Mouse (Mus musculus): Measurements from ENCODE around the gene Naglu. TPM values are rescaled to one million over a fixed set of nuclear protein-coding genes. Genes with fewer than 3 reads are reported as not detected.
A peak's percentile ranks its signal among the peaks of the same experiment; 100 is the strongest.

The Naglu gene
- polyA plus RNA-seq, 1 experiment from 2014 or later: 26.5 TPM

GRCm38 (mm10) chr11:101085617-101086322 is 16.0 kb downstream of the Naglu start:
- 92% methylated on average over 18 of the region's 18 CpGs for WGBS
- H3K9me3 ChIP-seq (replicated peaks; ENCODE audit: low read length): no peaks in the 10 kb centered on the region
- no peak overlapping the region for H3K9ac ChIP-seq (ENCODE audit: low read depth, low read length)
- H3K4me2 ChIP-seq (ENCODE audit: low read length): no peak overlapping the region
- H3K27me3 ChIP-seq (ENCODE audit: insufficient read depth, low read length): no peaks in the 10 kb centered on the region
- H3K27ac ChIP-seq: peak overlapping the region; percentile 88
- no peak for TF ChIP-seq CTCF (IDR thresholded peaks at IDR 0.05; ENCODE audit: low read depth)
- ATAC-seq (replicated peaks; ENCODE audit: low FRiP score, low read depth) (no peak), DNase-seq (ENCODE audit: low spot score) (no peak)
- H3K36me3 ChIP-seq (ENCODE audit: insufficient read depth, low read length): peaks cover 26% of the 10 kb centered on the region
- peaks cover 26% of the 10 kb centered on the region for H3K4me1 ChIP-seq (replicated peaks; ENCODE audit: insufficient read depth, low read length)
- H3K4me3 ChIP-seq (replicated peaks; ENCODE audit: low read depth, low read length): no peak overlapping the region

- TF ChIP-seq CTCF (IDR thresholded peaks at IDR 0.05; ENCODE audit: low read depth): no peak
- peaks cover 26% of the 10 kb centered on the region for H3K4me1 ChIP-seq (replicated peaks; ENCODE audit: insufficient read depth, low read length)
- H3K4me3 ChIP-seq (replicated peaks; ENCODE audit: low read depth, low read length): peak overlapping the region; percentile 64; the same call in 1 of the 2 replicates
- H3K27ac ChIP-seq: peak overlapping the region; percentile 88
- H3K9ac ChIP-seq (ENCODE audit: low read depth, low read length): peak overlapping the region; percentile 81; the same call in 1 of the 2 replicates
- peaks cover 31% of the 10 kb centered on the region for H3K36me3 ChIP-seq (ENCODE audit: insufficient read depth, low read length)
- H3K9me3 ChIP-seq (replicated peaks; ENCODE audit: low read length): no peaks in the 10 kb centered on the region
- ATAC-seq (replicated peaks; ENCODE audit: low FRiP score, low read depth) (no peak), DNase-seq (ENCODE audit: low spot score) (no peak)
- WGBS: 79% methylated on average over 6 of the region's 6 CpGs
- H3K4me2 ChIP-seq (ENCODE audit: low read length): peak overlapping the region; percentile 96
- no peaks in the 10 kb centered on the region for H3K27me3 ChIP-seq (ENCODE audit: insufficient read depth, low read length)
Measured at GRCm38 (mm10) chr11:101086323-101086674, 16.5 kb downstream of the Naglu start.

- 1% methylated on average over 52 of the region's 52 CpGs for WGBS
- peak within 1 kb of the TSS; percentile 96 for H3K4me2 ChIP-seq (ENCODE audit: low read length)
- H3K27ac ChIP-seq: peak within 1 kb of the TSS; percentile 88
- peak within 1 kb of the TSS; percentile 81 for H3K9ac ChIP-seq (ENCODE audit: low read depth, low read length)
- peaks cover 20% of the 10 kb centered on the region for H3K4me1 ChIP-seq (replicated peaks; ENCODE audit: insufficient read depth, low read length)
- peaks cover 38% of the 10 kb centered on the region for H3K36me3 ChIP-seq (ENCODE audit: insufficient read depth, low read length)
- TF ChIP-seq CTCF (IDR thresholded peaks at IDR 0.05; ENCODE audit: low read depth): no peak
- no peaks in the 10 kb centered on the region for H3K9me3 ChIP-seq (replicated peaks; ENCODE audit: low read length)
- ATAC-seq (replicated peaks; ENCODE audit: low FRiP score, low read depth) (peak; percentile 78), DNase-seq (ENCODE audit: low spot score) (peak; percentile 97)
- no peaks in the 10 kb centered on the region for H3K27me3 ChIP-seq (ENCODE audit: insufficient read depth, low read length)
- H3K4me3 ChIP-seq (replicated peaks; ENCODE audit: low read depth, low read length): peak within 1 kb of the TSS; percentile 64
Measured at GRCm38 (mm10) chr11:101086756-101087681, 17.2 kb downstream of the Naglu start, which contains the start of gene Mlx. TSS of gene Mlx (plus strand) at chr11:101087277.

- Histone ChIP-seq H3K9me3 (replicated peaks; ENCODE audit: low read length) (no peaks in the 10 kb centered on the region), H3K36me3 (ENCODE audit: insufficient read depth, low read length) (peaks cover 44% of the 10 kb centered on the region), H3K27ac (peak overlapping the region; percentile 88), H3K4me1 (replicated peaks; ENCODE audit: insufficient read depth, low read length) (peaks cover 20% of the 10 kb centered on the region), H3K9ac (ENCODE audit: low read depth, low read length) (peak overlapping the region; percentile 81), H3K4me2 (ENCODE audit: low read length) (peak overlapping the region; percentile 96), H3K4me3 (replicated peaks; ENCODE audit: low read depth, low read length) (peak overlapping the region; percentile 64), H3K27me3 (ENCODE audit: insufficient read depth, low read length) (no peaks in the 10 kb centered on the region)
- ATAC-seq (replicated peaks; ENCODE audit: low FRiP score, low read depth): peak; percentile 12; the same call in 1 of the 2 replicates
- DNase-seq (ENCODE audit: low spot score): no peak
- 6% methylated on average over 8 of the region's 8 CpGs for WGBS
- TF ChIP-seq CTCF (IDR thresholded peaks at IDR 0.05; ENCODE audit: low read depth): no peak
Measured at GRCm38 (mm10) chr11:101087682-101088055, 17.9 kb downstream of the Naglu start.

- no peak for TF ChIP-seq CTCF (IDR thresholded peaks at IDR 0.05; ENCODE audit: low read depth)
- Histone ChIP-seq H3K9me3 (replicated peaks; ENCODE audit: low read length) (no peaks in the 10 kb centered on the region), H3K4me2 (ENCODE audit: low read length) (no peak overlapping the region), H3K9ac (ENCODE audit: low read depth, low read length) (no peak overlapping the region), H3K36me3 (ENCODE audit: insufficient read depth, low read length) (peaks cover 42% of the 10 kb centered on the region), H3K4me1 (replicated peaks; ENCODE audit: insufficient read depth, low read length) (peaks cover 13% of the 10 kb centered on the region), H3K27me3 (ENCODE audit: insufficient read depth, low read length) (no peaks in the 10 kb centered on the region), H3K4me3 (replicated peaks; ENCODE audit: low read depth, low read length) (no peak overlapping the region), H3K27ac (no peak overlapping the region)
- ATAC-seq (replicated peaks; ENCODE audit: low FRiP score, low read depth) (no peak), DNase-seq (ENCODE audit: low spot score) (no peak)
- WGBS: 88% methylated on average over 1 of the region's 1 CpGs
Measured at GRCm38 (mm10) chr11:101089931-101090330, 20.1 kb downstream of the Naglu start.

- no peak for DNase-seq (ENCODE audit: low spot score)
- H3K4me3 ChIP-seq (replicated peaks; ENCODE audit: low read depth, low read length): peak overlapping the region; percentile 62
- peaks cover 63% of the 10 kb centered on the region for H3K36me3 ChIP-seq (ENCODE audit: insufficient read depth, low read length)
- H3K4me1 ChIP-seq (replicated peaks; ENCODE audit: insufficient read depth, low read length): no peaks in the 10 kb centered on the region; the same call in 1 of the 2 replicates
- H3K4me2 ChIP-seq (ENCODE audit: low read length): peak overlapping the region; percentile 84
- no peak for TF ChIP-seq CTCF (IDR thresholded peaks at IDR 0.05; ENCODE audit: low read depth)
- 1% methylated on average over 18 of the region's 18 CpGs for WGBS
- H3K27ac ChIP-seq: peak overlapping the region; percentile 96
- ATAC-seq (replicated peaks; ENCODE audit: low FRiP score, low read depth): no peak; the same call in 1 of the 2 replicates
- no peaks in the 10 kb centered on the region for H3K9me3 ChIP-seq (replicated peaks; ENCODE audit: low read length)
- H3K9ac ChIP-seq (ENCODE audit: low read depth, low read length): peak overlapping the region; percentile 69
- H3K27me3 ChIP-seq (ENCODE audit: insufficient read depth, low read length): no peaks in the 10 kb centered on the region
Measured at GRCm38 (mm10) chr11:101094930-101095313, 25.1 kb downstream of the Naglu start.

Data from kidney, postnatal 0 days (tissue).